Mouse (Mus musculus) layer of hippocampus, adult 2 months (tissue): ENCODE results near the gene 1700123O20Rik. TPM values are rescaled to one million over a fixed set of nuclear protein-coding genes. Genes with fewer than 3 reads are reported as not detected.

Source experiments
- DNase-seq, 2 experiments: peaks; one replicate each; pipeline ENCODE4 v3.0.0; 2022; ENCODE audit warnings: low spot score in 2 of 2
- H3K27ac ChIP-seq: fragments of 200-600 bp; 2 replicates; pipeline ENCODE4 v1.8.1; 2022
- H3K4me3 ChIP-seq: fragments of 200-600 bp; 2 replicates; pipeline ENCODE4 v1.8.1; 2022; ENCODE audit warnings: mild to moderate bottlenecking
- CTCF ChIP-seq: fragments of 200-600 bp; conservative IDR thresholded peaks from 2 replicates; pipeline ENCODE4 v1.8.1; 2022; ENCODE audit warnings: antibody characterized with exemption, mild to moderate bottlenecking, moderate library complexity
- total RNA-seq, 2 experiments: library from RNA; stranded (reverse); gene quantifications; 2 replicates each; pipeline ENCODE4 v1.2.3; 2021

Gene 1700123O20Rik
- total RNA-seq, 2 experiments from 2014 or later = 20.8 to 22.1 TPM

- Histone ChIP-seq H3K27ac (peak within 1 kb of the TSS; percentile 100), H3K4me3 (peak within 1 kb of the TSS; percentile 73)
- TF ChIP-seq CTCF = no peak
- peak; percentile 100 for DNase-seq
These were observed 617 bp downstream of the 1700123O20Rik start, which contains the start of gene Acin1 for GRCm38 (mm10) chr14:54686522-54687143. Gene Acin1, minus strand, starts transcription at chr14:54686931.

DNA sequence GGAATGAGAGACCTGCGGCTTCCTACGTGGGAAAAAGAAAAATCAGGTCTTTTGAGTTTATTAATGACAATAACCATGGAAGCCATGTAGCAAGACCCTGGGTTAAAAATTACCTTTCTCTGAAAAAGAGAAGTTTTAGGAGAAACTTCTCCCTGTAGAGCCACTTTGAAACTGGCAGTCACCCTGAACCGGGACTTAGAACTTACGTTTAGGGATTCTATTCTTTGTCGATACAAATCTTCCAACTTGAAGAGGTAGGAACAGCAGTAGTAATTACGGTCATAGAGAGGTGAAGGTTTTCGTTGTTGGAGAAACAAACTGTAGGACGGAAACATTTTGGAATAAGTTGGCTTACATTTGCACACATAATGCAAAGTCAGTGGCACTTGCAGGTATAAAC lies 1.2 kb downstream of the 1700123O20Rik start:
- Histone ChIP-seq H3K4me3 (peak overlapping the region; percentile 64), H3K27ac (peak overlapping the region; percentile 89)
- DNase-seq = no peak
- no peak for TF ChIP-seq CTCF

- H3K4me3 ChIP-seq = no peak overlapping the region
- no peak for DNase-seq
- no peak for TF ChIP-seq CTCF
- H3K27ac ChIP-seq = no peak overlapping the region
These were observed 9.0 kb downstream of the 1700123O20Rik start for GRCm38 (mm10) chr14:54695042-54695441.

DNA sequence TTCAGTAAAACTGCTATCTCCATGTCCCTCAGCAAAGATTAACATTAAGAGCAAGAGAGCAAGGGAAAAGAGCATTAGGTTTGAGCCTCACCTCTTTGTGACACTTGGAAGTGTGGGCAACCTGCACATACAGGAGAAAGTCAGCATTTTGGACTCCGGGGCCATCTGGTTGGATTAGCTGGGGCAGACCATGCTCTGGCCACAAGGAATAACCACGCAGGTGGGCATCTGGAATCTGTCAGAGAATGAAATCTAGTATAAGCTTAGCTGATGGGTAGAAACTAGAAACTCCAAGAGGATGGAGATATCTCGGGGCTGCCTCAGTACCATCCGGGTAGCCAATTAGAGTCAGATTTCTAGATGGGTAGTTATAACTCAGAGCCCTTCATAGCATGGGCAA lies 10.7 kb downstream of the 1700123O20Rik start:
- DNase-seq = no peak
- Histone ChIP-seq H3K4me3 (no peak overlapping the region), H3K27ac (no peak overlapping the region)
- no peak for TF ChIP-seq CTCF

DNA sequence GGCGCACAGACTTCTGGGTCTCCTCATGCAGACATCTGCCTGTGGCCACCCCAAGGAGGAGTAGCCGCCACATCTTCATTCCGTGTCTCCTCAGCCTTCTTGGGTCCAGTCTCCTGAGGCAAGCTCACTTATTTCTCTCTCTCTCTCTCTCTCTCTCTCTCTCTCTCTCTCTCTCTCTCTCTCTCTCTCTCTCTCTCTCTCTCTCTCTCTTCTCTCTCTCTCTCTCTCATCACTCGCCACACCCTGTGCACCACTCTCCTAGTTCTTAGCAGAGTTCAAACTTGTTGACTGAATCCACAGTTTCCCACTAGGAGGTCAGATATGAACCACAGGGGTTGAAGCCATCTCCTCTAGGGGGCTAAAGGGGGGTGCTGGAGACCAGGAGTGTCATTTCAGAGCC lies 12.7 kb downstream of the 1700123O20Rik start, which contains the start of gene Gm29776:
Gm29776 (minus strand) TSS at position 101 of the 400 bp plus-strand sequence.
- TF ChIP-seq CTCF = no peak
- H3K4me3 ChIP-seq = no peak within 1 kb of the TSS
- no peak for DNase-seq
- H3K27ac ChIP-seq = no peak within 1 kb of the TSS

GRCm38 (mm10) chr14:54699586-54699985 lies 13.6 kb downstream of the 1700123O20Rik start:
- Histone ChIP-seq H3K27ac (no peak overlapping the region), H3K4me3 (no peak overlapping the region)
- DNase-seq = no peak
- TF ChIP-seq CTCF = no peak

GRCm38 (mm10) chr14:54701298-54701697 lies 15.3 kb downstream of the 1700123O20Rik start:
- H3K27ac ChIP-seq = no peak overlapping the region

DNA sequence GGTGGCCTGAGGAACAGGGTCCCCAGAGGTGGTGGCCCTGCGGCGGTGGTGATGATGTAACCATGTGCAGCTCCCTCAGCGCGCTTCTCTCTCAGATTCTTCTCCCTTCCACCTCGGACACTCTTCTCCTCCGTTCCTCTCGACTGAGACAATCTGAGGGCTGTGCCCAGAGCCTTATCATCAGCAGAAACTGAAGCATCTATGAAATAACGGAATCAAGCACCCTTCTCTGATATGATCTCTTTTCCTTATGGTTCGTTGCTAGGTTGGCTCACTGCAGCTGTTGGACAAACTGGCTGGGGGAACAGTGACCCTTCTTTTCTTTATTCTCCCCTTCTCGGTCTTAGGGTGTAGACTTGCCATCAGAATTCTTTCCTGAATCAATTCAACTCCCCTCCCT lies 17.2 kb downstream of the 1700123O20Rik start:
- Histone ChIP-seq H3K27ac (no peak overlapping the region), H3K4me3 (no peak overlapping the region)
- no peak for TF ChIP-seq CTCF
- no peak for DNase-seq

More at GRCm38 (mm10) chr14:54701298-54701697, 15.3 kb downstream of the 1700123O20Rik start:
- DNase-seq = peak; percentile 60 to 84
- peak; percentile 89 for TF ChIP-seq CTCF
- no peak overlapping the region for H3K4me3 ChIP-seq

DNA sequence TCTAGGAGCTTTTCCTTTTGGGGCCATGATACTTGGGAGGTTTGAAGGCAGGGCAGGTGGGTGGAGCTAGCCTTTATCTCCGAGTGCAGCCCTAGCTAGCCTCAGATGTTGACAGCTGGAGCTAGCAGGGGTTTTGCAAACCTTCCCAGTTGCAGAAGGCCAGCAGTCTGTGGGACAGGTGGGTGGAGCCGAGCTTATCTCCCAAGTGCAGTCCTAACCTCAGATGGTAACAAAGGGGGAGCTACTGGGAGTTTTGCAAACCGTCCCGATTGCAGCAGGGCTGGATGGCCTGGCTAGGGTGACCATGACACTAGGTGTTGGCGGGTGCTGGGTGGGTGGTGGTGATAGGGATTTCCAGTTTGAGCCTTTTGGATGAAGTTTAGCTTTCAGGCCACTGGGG lies 19.8 kb downstream of the 1700123O20Rik start:
- TF ChIP-seq CTCF = no peak
- no peak for DNase-seq
- H3K27ac ChIP-seq = no peak overlapping the region
- H3K4me3 ChIP-seq = no peak overlapping the region

DNA sequence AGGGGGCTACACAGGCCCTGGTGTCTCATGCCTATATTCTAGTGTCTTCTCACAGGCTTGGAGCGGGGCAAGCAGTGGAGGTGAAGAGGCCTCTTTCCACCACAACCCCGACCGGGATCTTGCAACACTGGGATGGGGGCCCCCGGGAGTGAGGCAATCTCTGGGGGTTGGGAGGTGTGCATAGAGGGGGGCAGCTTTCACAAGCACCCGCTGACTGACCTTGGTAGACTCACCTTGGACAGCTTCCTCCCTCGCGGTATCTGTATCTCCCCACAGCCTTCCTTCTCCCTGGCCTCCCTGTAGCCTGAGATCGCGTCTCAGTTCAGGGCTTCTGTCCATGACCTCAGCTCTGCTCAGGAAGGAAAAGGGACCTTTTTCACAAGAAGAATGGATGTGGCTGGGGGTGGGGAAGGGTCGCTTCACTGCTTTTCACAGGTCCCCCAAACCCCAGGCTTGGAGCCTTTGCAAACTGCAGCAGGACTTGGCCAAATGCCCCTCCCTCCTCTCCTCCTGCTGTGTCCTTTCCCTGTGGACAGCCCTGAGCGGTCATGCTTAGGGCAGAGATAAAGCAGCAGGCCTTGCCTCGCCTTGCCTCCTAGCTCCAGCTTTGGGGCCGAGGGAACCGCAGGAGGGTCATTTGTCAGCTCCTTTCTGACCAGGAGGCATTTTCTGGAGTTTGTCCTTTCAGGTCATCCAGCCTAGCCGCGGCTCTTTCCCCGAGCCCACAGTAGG lies 20.7 kb downstream of the 1700123O20Rik start:
- DNase-seq = no peak
- H3K27ac ChIP-seq = no peak overlapping the region
- no peak overlapping the region for H3K4me3 ChIP-seq
- TF ChIP-seq CTCF = no peak

- no peak for DNase-seq
These were observed 23.0 kb downstream of the 1700123O20Rik start for GRCm38 (mm10) chr14:54709054-54709453.

DNA sequence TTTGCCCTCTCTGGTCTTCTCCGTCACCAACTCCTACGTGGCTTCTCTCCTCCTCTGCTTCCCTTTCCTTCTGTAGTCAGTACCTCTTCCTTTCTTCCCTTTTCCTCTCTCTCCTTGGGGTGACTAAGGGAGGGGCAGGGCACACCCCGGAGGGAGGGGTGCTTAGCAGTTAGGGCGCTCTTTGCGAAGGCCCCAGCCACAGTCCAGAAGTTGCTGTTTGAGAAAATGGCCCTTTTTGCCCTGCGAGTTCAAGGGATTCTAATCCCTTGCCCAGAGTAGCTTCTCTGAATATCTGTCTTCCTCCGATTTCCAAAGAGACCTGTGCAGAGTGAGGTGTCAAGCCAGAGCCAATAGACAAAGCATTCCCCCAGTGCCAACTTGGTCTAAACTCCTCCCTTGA lies 26.1 kb downstream of the 1700123O20Rik start, which contains the start of gene Cebpe:
Cebpe (minus strand) TSS at position 101 of the 400 bp plus-strand sequence.
- H3K4me3 ChIP-seq = no peak within 1 kb of the TSS
- no peak for TF ChIP-seq CTCF
- DNase-seq = no peak
- H3K27ac ChIP-seq = 0 out of 2 replicates have a peak within 1 kb of the TSS, but pooled peaks have one; percentile 32

More at GRCm38 (mm10) chr14:54709054-54709453, 23.0 kb downstream of the 1700123O20Rik start:
- TF ChIP-seq CTCF = no peak
- H3K4me3 ChIP-seq = no peak overlapping the region
- no peak overlapping the region for H3K27ac ChIP-seq

DNA sequence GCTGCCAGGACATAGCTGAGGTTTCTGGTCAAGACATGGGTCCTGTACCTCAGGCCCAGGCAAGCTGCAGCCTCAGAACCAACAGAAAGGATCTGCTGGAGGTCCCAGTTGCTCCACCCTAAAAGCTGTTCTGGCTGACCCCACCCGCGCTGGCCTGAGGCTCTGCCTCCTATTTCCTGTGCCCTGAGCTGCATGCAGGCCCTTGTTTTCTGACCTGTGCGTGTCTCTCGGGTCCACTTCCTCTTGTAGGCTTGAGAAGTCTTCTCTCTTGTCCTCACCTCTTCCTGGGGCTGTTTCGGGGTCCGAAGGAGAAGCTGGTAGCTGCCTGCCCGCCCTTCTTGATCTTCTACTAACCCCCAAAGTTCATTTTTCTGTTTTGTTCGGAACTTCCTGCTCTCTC lies 26.8 kb downstream of the 1700123O20Rik start:
- DNase-seq = no peak
- Histone ChIP-seq H3K4me3 (no peak overlapping the region), H3K27ac (0 out of 2 replicates have a peak overlapping the region, but pooled peaks have one; percentile 32)
- TF ChIP-seq CTCF = no peak
